Mouse (Mus musculus) intestine, postnatal 0 days (tissue): ENCODE measurements around the gene Mcrip1. TPM values are rescaled to one million over a fixed set of nuclear protein-coding genes. Genes with fewer than 3 reads are reported as not detected.

ENCODE experiments used
- ATAC-seq: fragments of 200-750 bp; cut with Nextera tagmentation; 2 replicates; pipeline ENCODE4 v1.8.0; 2017; ENCODE audit warnings: mild to moderate bottlenecking, moderate TSS enrichment, moderate library complexity
- H3K27ac ChIP-seq: fragments of 300-500 bp; sonication (generic); 2 replicates; pipeline ENCODE4 v1.5.1; 2014; ENCODE audit warnings: mild to moderate bottlenecking, low read depth, low read length, moderate library complexity
- H3K27me3 ChIP-seq: fragments of 300-500 bp; sonication (generic); replicated peaks from 2 replicates; pipeline ENCODE4 v1.6.1; 2014; ENCODE audit warnings: low read length, mixed read lengths; ENCODE audit not compliant: control insufficient read depth, insufficient read depth
- H3K36me3 ChIP-seq: fragments of 300-500 bp; sonication (generic); 2 replicates; pipeline ENCODE4 v1.6.1; 2014; ENCODE audit warnings: mild to moderate bottlenecking, moderate library complexity; ENCODE audit not compliant: control insufficient read depth, insufficient read depth
- H3K4me1 ChIP-seq: fragments of 300-500 bp; sonication (generic); replicated peaks from 2 replicates; pipeline ENCODE4 v1.6.1; 2014; ENCODE audit warnings: antibody characterized with exemption, low read length, mixed read lengths; ENCODE audit not compliant: control insufficient read depth, insufficient read depth
- H3K4me2 ChIP-seq: fragments of 300-500 bp; sonication (generic); replicated peaks from 2 replicates; pipeline ENCODE4 v1.6.1; 2014; ENCODE audit warnings: low read depth, mild to moderate bottlenecking, moderate library complexity
- H3K4me3 ChIP-seq: fragments of 300-500 bp; sonication (generic); 2 replicates; pipeline ENCODE4 v1.5.1; 2014; ENCODE audit warnings: low read depth, low read length
- H3K9ac ChIP-seq: fragments of 300-500 bp; sonication (generic); 2 replicates; pipeline ENCODE4 v1.6.1; 2014; ENCODE audit warnings: mild to moderate bottlenecking, low read depth, low read length
- H3K9me3 ChIP-seq: fragments of 300-500 bp; sonication (generic); 2 replicates; pipeline ENCODE4 v1.6.1; 2016; ENCODE audit warnings: mixed run types; ENCODE audit not compliant: control insufficient read depth
- CTCF ChIP-seq: sonication (generic); IDR thresholded peaks from 2 replicates; pipeline ENCODE4 v1.5.1; 2016; ENCODE audit warnings: low read depth, mild to moderate bottlenecking, control low read depth, antibody characterized with exemption, moderate library complexity
- WGBS: fragments of 180-500 bp; shearing (Covaris S2); extraction: QIAGEN DNeasy Blood & Tissue Kit; methylation state at CpG from one replicate; pipeline ENCODE4 v1.1.7; 2014; 5-methylcytosine and 5-hydroxymethylcytosine counted together
- polyA plus RNA-seq: library from polyadenylated mRNA; unstranded; fragments of >200 nt; fragmentation: Nextera tagmentation; extraction: Ambion mirVana; gene quantifications from 2 replicates; pipeline ENCODE4 v1.2.1, GENCODE M21; 2015

The Mcrip1 gene
- polyA plus RNA-seq, 1 experiment from 2014 or later, result 68.7 TPM

DNA sequence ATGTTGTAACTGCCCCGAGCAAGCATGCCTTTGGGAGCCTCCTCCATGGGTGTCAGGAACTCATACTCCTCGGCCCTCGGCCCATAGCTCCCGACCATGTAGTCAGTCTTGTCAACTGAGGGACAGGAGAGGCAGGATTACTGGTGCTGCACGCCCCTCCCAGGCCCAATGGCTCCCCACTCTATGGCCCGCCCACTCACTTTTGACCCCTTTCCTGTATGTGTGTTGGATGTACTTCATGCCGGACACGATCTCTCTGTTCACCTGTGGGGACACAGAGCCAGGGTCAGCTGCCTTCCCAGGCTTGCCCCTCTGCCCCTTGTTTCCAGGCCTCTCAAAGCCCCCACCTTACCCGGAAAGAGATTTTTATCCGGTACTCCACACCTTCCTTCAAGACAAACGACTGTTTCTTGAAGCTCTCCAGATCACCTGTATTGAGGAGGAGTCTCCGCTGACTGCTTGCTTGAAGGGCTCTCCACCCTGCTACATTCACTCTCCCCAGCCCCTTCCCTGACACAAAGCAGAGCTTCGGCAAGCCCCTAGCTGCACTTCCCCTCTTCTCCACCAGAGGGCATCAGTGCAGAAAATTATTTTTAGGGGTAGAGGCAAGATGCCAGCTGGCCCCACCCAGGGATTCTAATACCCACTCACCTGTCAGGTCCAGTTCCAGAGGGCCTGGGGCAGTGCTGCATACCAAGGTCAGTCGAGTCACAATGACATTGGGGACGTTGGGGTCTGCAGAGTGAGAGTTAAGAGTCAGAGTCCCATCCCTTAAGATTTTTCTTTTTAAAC lies 30.0 kb upstream of the Mcrip1 start:
- no peak for ATAC-seq
- WGBS, result 54% methylated on average over 15 of the region's 15 CpGs
- Histone ChIP-seq H3K9me3 (no peaks in the 10 kb centered on the region), H3K4me3 (peak overlapping the region; percentile 85), H3K27me3 (no peaks in the 10 kb centered on the region), H3K4me1 (peaks cover 22% of the 10 kb centered on the region; the same call in 1 of the 2 replicates), H3K27ac (peak overlapping the region; percentile 99), H3K9ac (peak overlapping the region; percentile 100), H3K4me2 (peak overlapping the region; percentile 86), H3K36me3 (peaks cover 27% of the 10 kb centered on the region)
- TF ChIP-seq CTCF, result peak; percentile 87

DNA sequence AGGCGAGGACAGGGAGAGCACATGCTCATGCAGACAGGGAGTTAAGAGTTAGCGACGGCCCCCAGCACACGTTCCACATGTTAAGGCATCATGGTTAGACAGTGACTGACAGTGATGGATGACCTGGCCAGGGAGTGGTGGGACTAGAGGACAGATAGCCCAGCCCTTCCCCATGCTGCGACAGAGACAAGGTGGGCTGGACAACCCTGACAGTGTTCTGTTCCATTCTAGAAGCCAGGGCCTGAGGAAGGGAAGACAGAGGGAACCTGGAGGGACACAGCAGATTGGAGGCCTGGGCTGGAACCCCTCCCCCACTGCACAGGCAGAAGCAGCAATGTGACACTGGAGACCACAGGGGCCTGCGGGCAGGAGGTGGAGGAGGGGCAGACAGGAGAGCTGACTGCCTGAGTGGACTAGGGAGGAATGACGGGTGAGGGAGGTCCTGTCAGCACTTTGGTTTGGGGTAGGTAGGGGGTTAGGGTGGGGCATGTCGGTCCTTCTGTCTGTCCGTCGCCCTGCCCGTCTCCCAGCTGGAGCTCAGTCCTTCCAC lies 29.2 kb upstream of the Mcrip1 start:
- no peak overlapping the region for H3K4me2 ChIP-seq
- 79% methylated on average over 11 of the region's 11 CpGs for WGBS
- H3K36me3 ChIP-seq, result peaks cover 27% of the 10 kb centered on the region
- H3K27ac ChIP-seq, result peak overlapping the region; percentile 99
- H3K27me3 ChIP-seq, result no peaks in the 10 kb centered on the region
- ATAC-seq, result no peak
- H3K4me1 ChIP-seq, result peaks cover 22% of the 10 kb centered on the region; the same call in 1 of the 2 replicates
- no peaks in the 10 kb centered on the region for H3K9me3 ChIP-seq
- no peak overlapping the region for H3K4me3 ChIP-seq
- H3K9ac ChIP-seq, result no peak overlapping the region
- no peak for TF ChIP-seq CTCF

DNA sequence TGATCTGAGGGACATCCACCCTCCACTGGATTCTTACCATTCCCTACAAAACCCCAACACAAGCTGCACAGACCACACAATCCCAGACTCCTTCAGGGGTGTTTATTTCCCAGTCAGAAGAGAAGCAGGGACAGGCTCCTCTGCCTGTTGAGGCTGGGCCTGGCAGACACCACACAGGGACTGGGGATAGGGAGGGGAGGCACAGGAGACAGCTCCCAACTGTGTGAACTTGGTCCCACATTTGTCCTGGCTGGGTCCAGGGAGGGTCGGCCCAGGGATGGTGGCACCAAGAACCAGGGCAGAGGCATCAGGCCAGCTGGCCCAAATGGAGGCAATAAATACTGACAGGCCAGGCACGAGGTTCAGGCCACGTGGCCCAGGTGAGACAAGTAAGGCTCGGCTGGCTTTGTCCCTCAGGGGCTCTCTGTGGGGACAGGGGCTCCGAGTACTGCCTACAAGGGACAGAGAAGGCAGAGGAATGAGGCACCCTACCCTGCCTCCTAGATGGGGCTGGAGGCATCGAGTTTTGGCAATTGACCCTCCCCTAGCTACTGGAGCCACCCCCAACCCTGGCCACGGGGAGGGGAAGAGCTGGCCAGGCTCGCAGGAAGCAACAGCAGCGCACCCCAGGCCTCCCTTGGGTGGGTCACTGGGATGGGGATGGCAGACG lies 28.6 kb upstream of the Mcrip1 start:
- Histone ChIP-seq H3K4me3 (no peak overlapping the region), H3K4me2 (0 out of 2 replicates have a peak overlapping the region, but pooled peaks have one; percentile 47), H3K9me3 (no peaks in the 10 kb centered on the region), H3K4me1 (peaks cover 22% of the 10 kb centered on the region; the same call in 1 of the 2 replicates), H3K27ac (peak overlapping the region; percentile 99), H3K9ac (0 out of 2 replicates have a peak overlapping the region, but pooled peaks have one; percentile 28), H3K36me3 (peaks cover 27% of the 10 kb centered on the region), H3K27me3 (no peaks in the 10 kb centered on the region)
- WGBS, result 73% methylated on average over 10 of the region's 10 CpGs
- TF ChIP-seq CTCF, result no peak
- ATAC-seq, result no peak

DNA sequence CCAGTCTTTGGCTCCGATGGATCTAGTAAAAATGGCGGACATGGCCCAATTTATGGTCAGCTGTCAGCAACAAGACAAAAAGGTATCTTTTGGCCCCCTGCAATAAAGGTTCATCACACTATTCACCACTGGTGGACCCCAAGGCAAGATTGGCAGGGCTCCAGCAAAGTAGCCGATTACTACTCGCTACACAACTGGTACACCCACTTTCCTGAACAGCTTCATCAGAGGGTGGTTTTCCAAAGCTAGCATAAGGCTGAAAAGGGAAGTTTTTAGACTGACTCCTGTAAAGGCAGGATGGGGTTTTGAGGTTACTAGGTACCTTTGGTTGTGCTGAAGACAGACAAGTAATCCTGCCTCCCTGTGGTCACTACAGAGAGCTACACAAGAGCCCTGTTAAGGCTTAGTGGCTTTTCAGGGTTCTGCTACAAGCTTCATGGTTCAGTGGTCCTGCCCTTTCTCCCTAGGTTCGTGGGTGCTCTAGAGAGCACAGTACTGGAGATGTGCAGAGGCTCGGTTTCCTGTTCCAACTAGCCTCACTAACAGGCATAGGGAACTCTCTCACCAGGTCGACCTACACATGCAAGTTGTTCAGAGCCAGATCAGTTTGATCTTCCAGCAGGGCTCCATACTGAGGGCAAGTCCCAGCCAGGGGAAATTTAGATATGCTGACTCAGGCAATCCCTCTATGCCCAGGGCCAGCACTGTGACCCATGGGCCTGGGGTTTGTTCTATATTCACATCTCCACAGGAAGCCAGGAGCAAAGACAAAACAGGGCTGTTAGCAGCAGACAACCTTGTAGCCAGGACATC lies 27.9 kb upstream of the Mcrip1 start:
- Histone ChIP-seq H3K36me3 (peaks cover 27% of the 10 kb centered on the region), H3K9me3 (no peaks in the 10 kb centered on the region), H3K27ac (peak overlapping the region; percentile 99), H3K4me2 (peak overlapping the region; percentile 47), H3K4me3 (no peak overlapping the region), H3K9ac (peak overlapping the region; percentile 28; the same call in 1 of the 2 replicates), H3K4me1 (peaks cover 19% of the 10 kb centered on the region; the same call in 1 of the 2 replicates), H3K27me3 (no peaks in the 10 kb centered on the region)
- peak; percentile 74 for TF ChIP-seq CTCF
- ATAC-seq, result no peak
- WGBS, result 76% methylated on average over 7 of the region's 7 CpGs

DNA sequence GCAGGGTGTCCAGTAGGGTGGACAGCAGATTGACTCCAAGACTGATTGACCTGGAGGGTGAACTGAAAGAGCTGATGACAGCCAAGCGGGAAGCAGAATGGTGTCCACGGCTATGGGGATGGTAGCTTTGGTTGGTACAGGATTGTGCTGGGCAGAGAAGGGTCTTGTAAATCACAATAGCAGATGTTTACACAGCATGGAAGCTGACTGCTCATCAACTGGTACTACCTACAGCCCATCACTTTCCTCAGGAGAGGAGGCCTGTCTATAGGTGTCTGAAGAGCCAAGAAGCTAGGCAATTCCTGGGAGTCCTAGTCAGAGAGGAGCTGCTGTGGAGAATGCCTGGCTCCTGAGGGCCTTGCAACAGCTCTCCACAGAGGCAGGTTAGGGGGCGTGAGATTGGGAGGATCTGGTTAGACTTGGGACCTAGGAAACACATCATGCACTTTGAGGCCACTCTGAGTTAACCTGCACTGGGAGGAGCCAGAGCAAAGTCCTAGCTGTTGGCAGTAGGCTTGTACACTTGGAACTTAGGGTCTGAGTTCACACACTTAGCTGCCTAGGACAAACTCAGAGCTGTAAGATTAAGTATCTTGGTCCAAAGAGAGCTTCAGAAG lies 26.9 kb upstream of the Mcrip1 start:
- no peaks in the 10 kb centered on the region for H3K9me3 ChIP-seq
- H3K27me3 ChIP-seq, result no peaks in the 10 kb centered on the region
- no peak overlapping the region for H3K4me3 ChIP-seq
- H3K4me2 ChIP-seq, result peak overlapping the region; percentile 47; the same call in 1 of the 2 replicates
- H3K9ac ChIP-seq, result peak overlapping the region; percentile 40
- H3K36me3 ChIP-seq, result peaks cover 28% of the 10 kb centered on the region
- TF ChIP-seq CTCF, result no peak
- peak; percentile 32 for ATAC-seq
- H3K4me1 ChIP-seq, result peaks cover 11% of the 10 kb centered on the region; the same call in 1 of the 2 replicates
- WGBS, result 64% methylated on average over 3 of the region's 3 CpGs
- peak overlapping the region; percentile 99 for H3K27ac ChIP-seq
